ENCODE assay signal across 22 mouse cellular contexts in genomic region chr3:37890202-37890601, GRCm38 (mm10).
"Had no signal": no experiment of that assay in that cellular context is flagged by ENCODE, and none has a peak within 500 bp of the region (broad histone marks: within the 10 kb centered on the region; RNA-seq: fewer than 3 reads in every experiment).

No protein-coding gene starts in this region.

- ATAC-seq: hindbrain, postnatal 0 days; intestine, embryonic 16.5 days had no signal

- H3K4me1 ChIP-seq: heart, embryonic 10.5 days; hindbrain, embryonic 13.5 days; hindbrain, embryonic 15.5 days had no signal

- DNase-seq: gastrocnemius, postnatal 14 days; gastrocnemius, postnatal 36 days; heart, adult 18-20 months; heart, postnatal 10 days; kidney, adult 11 months; kidney, adult 2 months; kidney, adult 9 months; kidney, postnatal 14 days; kidney, postnatal 36 days; layer of hippocampus, adult 9-11 months; layer of hippocampus, postnatal 36 days; left cerebral cortex, postnatal 4 days had no signal

- H3K27ac ChIP-seq: heart, embryonic 10.5 days; hindbrain, embryonic 13.5 days; hindbrain, embryonic 15.5 days; hindbrain, postnatal 0 days; kidney, embryonic 15.5 days; kidney, postnatal 0 days; limb, embryonic 13.5 days; limb, embryonic 15.5 days had no signal

- H3K4me3 ChIP-seq: heart, embryonic 10.5 days; heart, embryonic 12.5 days; hindbrain, embryonic 13.5 days; hindbrain, embryonic 15.5 days; kidney, embryonic 15.5 days; limb, embryonic 13.5 days; limb, embryonic 15.5 days had no signal

- H3K27me3 ChIP-seq: heart, embryonic 12.5 days; hindbrain, embryonic 13.5 days; hindbrain, embryonic 15.5 days; kidney, embryonic 15.5 days; limb, embryonic 13.5 days; limb, embryonic 15.5 days had no signal

- H3K4me2 ChIP-seq: heart, embryonic 12.5 days; hindbrain, embryonic 13.5 days; hindbrain, embryonic 15.5 days; kidney, embryonic 15.5 days; limb, embryonic 13.5 days; limb, embryonic 15.5 days had no signal

- H3K9ac ChIP-seq: heart, embryonic 12.5 days; hindbrain, embryonic 13.5 days; hindbrain, embryonic 15.5 days; kidney, embryonic 15.5 days; limb, embryonic 13.5 days; limb, embryonic 15.5 days had no signal

- H3K9me3 ChIP-seq: heart, embryonic 10.5 days; hindbrain, embryonic 15.5 days; limb, embryonic 13.5 days; limb, embryonic 15.5 days had no signal

- H3K36me3 ChIP-seq: heart, embryonic 10.5 days; heart, embryonic 12.5 days; hindbrain, embryonic 13.5 days; hindbrain, embryonic 15.5 days; kidney, embryonic 15.5 days; limb, embryonic 13.5 days; limb, embryonic 15.5 days had no signal
